Mouse (Mus musculus) frontal cortex, postnatal 14 days (tissue): Measurements from ENCODE around the gene Gm42791.

Source experiments
- DNase-seq, 2 experiments: peaks; one replicate each; pipeline ENCODE4 v3.0.0; 2022; ENCODE audit warnings: low spot score in 2 of 2

Gene Gm42791

GRCm38 (mm10) chr5:149007295-149007646 is 12.3 kb upstream of the Gm42791 start:
- no peak for DNase-seq

DNA sequence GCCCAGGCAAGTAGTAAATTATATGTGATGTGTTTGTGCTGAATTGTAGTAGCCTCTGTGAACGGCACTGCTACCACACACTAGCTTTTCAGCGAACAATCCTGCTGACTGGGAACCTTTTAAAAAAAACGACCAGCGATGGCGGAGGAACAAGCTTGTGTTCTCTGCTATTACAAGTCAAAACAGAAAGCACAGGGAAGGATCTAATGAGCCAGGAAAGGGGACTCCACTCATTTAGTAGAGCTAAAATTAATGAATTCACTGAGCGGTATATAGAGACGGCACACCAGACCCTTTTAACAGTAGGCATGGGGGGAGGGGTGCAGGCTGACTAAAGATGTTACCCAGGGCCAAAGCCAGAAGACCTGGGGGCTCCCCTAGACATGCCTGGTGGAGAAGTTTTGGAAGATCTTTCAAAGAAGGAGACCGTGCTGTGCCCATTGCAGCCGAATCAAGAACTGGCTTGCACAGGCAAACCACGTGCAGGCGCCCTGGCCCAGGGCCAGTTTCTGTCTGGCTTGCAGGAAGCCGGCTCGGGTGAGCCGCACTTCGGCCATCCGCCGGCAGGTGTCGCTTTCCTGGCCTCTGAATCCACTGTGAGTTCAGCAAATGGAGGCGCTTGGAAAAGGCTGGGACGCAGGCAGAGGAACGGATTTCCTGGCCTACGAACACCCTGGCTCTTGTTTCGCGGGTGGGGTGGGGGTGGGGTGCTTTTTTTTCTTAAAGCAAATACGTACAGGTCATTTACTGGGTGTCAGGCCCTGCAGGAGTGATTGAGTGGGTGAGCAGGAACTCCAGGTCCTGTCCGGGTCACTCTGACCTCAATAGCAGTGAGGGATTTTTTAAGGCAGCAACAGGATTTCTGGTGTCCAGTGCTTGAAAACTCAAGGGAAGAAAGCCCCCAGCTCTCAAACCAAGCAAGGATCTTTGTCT is 11.7 kb upstream of the Gm42791 start:
- DNase-seq, result peak; percentile 97 to 100

DNA sequence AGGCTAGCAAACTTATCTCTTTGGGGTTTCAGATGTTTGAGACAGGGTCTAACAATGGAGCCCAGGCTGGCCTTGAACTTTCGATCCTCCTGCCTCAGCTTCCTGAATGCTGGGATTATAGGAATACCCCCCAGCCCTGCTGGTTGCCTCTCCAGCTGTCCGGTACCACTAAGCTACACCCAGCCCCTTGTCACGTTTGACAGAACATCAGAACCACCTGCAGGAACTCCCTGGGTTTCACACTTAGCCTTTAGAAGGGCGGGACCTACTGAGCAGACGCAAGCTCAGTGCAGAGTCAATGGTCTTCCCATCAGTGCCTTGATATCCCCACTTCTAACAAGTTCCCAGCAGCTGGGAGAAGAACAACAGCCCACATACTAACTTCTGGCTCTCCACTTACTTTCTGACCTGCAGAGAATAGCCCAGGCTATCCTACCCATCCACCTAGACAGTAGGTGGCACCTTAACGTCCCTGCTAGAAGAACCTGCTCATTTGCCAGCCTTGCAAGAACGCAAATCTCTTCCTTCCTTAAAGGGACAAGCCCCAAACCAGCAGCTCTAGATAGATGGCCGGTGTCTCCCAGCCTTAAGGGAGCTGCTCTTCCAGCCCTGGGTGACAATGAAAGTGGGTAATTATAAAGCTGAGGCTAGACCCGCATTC is 10.9 kb upstream of the Gm42791 start:
- DNase-seq, result no peak

DNA sequence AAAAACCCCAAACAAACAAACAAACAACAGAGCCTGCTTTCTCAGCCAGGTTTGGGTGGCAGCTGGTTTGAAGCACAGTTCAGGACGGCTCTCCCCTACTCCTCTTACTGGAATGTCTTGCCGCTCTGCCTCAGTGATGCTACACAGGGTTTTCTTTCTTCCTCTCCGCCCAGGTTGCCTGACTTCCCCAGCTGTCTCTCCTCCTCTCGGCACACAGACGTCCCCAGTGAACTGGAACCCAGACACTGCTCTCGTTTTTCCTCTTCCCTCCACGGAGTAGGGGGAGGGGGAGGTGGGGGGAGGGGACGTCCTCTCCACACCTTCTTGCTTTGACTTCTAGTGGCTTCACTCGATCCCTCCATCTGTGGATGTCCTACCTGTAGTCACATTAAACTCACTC is 10.1 kb upstream of the Gm42791 start:
- no peak for DNase-seq

DNA sequence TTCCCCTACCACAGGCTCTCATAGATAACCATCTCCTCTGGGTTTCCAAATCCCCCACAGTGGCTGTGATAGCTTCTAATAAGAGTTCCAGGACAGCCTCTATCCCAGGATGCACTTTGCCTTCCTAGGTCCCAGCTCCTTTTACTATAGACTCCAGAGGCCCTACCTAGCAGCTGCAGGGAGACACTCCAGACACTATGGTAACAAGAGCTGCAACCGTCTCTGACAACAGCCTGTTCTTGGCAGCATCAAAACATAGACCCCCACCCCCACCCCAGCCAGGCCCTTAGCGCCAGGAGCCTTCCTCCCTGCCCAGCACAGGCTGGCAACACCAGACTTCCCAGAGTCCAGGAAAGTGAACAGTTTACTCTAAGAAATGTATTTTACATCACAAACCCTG is 8.2 kb upstream of the Gm42791 start:
- DNase-seq, result no peak

GRCm38 (mm10) chr5:149002803-149003115 is 7.8 kb upstream of the Gm42791 start:
- no peak for DNase-seq

DNA sequence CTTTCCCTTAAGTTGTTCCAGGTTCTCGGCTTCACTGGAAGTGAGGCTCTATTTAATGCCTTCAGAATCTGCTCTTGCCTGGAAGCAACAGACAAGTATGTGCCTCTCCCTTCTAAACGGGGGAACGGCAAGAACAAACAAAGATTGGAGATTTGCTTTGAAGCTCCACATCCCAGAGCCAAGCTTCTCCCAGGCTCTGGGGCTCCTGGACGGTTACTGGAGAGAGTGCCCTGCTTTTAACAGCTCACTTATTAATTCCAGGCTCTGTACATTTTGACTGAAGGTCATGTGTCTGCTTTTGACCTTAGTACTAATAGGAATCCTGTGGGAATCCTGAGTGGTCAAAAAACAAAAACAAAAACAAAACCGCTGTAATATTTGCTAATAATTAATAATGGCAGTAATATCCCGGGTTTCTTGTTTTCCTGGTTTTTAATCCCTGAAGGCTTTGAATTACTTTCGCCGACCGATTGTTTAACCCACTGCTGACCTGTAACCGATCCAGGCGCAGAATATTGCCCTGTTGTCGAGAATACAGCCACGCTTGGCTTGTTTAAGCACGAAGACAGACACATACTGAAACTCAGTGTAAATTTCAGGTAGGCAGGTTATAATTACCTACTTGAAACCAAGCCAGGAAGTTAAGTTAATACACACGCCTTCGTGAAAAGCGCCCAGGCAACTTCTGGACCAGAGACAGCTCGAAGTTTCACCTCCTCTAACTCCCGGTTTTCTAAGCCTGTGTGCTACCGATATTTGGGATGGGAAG is 7.3 kb upstream of the Gm42791 start:
- no peak for DNase-seq

DNA sequence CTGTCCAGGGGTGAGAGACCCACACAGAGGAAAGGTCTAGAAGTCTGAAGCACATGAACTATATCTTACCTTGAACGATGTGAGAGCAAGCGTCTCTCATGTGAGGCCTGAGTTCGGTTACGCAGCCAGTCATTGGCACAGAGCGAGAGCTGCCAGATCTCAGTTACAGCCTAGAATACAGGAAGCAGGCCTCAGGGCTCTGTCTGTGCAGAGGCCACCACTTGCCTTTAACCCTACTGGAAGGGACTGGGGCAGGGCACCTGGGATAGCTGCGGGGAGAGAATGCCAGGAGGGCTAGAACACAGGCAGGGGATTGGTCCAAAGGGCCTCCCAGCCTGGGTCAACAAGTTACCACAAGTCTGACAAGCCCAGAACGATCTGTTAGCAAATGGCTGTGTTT is 4.9 kb upstream of the Gm42791 start:
- DNase-seq, result no peak

GRCm38 (mm10) chr5:148998512-148998911 is 3.6 kb upstream of the Gm42791 start:
- no peak for DNase-seq

DNA sequence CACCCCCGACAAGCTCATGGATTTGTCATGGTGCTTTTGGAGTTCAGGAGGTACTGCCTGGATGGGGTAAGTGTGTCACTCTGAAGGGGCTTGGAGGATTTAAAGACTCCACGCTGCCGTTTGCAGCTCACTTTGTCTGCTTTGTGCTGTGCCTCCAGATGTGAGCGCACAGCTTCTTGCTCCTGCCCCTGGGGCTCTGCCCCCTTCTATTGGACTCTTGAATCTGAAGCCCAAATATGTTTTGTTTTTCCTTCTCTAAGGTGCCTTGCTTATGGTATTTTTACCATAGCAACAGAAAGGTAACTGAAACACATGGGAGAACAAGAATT is 1.7 kb upstream of the Gm42791 start:
- DNase-seq, result no peak

GRCm38 (mm10) chr5:148995962-148996708 is 1.2 kb upstream of the Gm42791 start:
- no peak for DNase-seq

DNA sequence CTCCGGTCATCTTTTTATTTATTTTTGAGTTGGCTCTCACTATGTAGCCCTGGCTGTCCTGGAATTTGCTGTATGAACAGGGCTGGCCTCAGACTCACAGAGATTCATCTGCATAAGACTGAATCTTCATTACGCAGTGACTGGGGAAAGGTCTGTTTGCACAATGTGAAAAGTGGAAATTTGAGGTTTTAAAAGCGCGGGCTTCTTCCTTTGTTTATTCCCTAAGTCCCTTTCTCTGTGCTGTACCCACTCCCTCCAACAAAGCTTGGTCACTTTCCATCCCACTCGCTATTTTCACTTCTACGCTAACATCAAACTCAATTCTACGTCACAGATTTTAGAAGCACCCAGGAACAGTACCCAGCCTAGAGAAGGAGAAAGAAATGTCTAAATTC is 639 bp downstream of the Gm42791 start:
- no peak for DNase-seq

- DNase-seq, result no peak
These were observed 2.3 kb downstream of the Gm42791 start for GRCm38 (mm10) chr5:148992598-148992997.

GRCm38 (mm10) chr5:148990891-148991311 is 4.0 kb downstream of the Gm42791 start:
- DNase-seq, result no peak

DNA sequence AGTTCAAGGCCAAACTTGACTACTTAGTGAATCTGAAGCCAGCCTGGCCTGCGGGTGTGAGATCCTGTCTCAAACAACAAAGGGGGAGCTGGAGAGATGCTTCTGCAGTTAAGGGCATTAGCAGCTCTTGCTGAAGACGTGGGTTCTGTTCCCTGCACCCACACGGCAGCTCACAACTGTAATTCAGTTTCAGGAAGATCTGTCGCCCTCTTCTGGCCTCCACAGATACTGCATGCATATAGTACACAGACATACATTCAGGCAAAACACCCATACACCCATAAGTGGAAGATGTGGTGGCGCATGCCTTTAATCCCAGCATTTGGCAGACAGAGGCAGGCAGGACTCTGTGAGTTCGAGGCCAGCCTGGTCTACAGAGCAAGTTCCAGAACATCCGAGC is 5.5 kb downstream of the Gm42791 start:
- DNase-seq, result no peak

GRCm38 (mm10) chr5:148984961-148985360 is 10.0 kb downstream of the Gm42791 start:
- DNase-seq, result no peak

- DNase-seq, result no peak
These were observed 11.3 kb downstream of the Gm42791 start for GRCm38 (mm10) chr5:148983696-148984095.

- no peak for DNase-seq
These were observed 11.8 kb downstream of the Gm42791 start for GRCm38 (mm10) chr5:148983108-148983664.

- no peak for DNase-seq
These were observed 12.6 kb downstream of the Gm42791 start for GRCm38 (mm10) chr5:148982396-148982795.

DNA sequence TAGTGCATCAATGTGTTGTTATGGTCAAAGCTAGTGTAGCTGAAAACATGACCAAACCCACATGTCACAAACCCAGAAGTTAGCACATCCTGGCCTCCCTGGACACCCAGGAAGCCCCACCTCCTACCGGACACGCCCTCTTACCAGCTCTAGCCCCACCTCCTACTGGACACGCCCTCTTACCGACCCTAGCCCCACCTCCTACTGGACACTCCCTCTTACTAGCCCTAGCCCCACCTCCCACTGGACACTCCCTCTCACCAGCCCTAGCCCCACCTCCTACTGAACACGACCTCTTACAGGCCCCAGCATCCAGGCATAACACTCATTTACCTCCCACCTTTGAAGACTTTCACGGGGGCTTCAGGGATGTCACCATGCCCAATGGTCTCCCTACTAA is 14.3 kb downstream of the Gm42791 start:
- no peak for DNase-seq

DNA sequence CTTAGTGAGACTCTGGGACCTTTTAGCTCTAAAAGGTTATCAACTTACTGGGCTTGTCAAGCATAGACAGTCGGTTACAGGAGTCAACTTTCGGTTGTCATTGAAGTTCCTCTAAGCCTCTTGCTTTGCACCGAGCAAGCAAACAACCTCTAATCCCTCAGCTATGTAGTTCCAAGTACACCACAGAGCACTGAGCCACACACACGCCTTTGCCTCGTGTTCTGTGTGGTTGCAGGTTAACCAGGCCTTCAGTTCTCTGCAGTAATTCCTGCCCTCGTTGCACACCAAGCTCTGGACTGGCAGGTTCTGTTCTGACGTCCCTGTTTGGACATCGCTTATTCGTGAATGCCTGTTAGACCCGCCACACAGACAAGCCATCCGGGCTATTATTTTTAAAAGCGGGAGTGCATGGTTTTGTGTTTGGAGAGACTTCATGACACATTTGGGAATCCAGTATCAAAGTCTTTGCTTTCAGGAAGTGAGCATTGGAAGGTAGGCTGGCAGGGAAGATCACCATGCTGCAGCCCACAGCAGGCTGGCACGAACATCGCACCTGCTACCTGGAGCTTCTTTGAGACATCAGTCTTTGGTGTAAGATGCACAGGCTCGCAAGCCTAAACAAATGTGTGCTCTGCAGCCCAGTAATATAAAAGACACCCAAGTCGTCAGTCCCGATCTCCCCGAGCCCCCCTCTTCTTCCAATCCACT is 16.3 kb downstream of the Gm42791 start:
- no peak for DNase-seq
